Mouse (Mus musculus) embryonic fibroblast, embryonic 13.5 days (primary cell): Measurements from ENCODE around the gene Twsg1.

Experiments
- CTCF ChIP-seq: IDR thresholded peaks from 2 replicates; pipeline ENCODE4 v1.5.1; 2011; ENCODE audit warnings: mild to moderate bottlenecking, control low read depth, low read length, moderate library complexity, borderline replicate concordance; ENCODE audit not compliant: insufficient read depth
- POLR2A ChIP-seq: IDR thresholded peaks from 2 replicates; pipeline ENCODE4 v1.6.1; 2011; ENCODE audit warnings: low read depth, mild to moderate bottlenecking, control low read depth, low read length, moderate library complexity

- TF ChIP-seq CTCF (no peak), POLR2A (no peak)
Observed at GRCm38 (mm10) chr17:65873834-65874233, 77.2 kb downstream of the Twsg1 start.
